Mouse (Mus musculus): ENCODE measurements around the gene Pcgf2.

- no peak for TF ChIP-seq CTCF (IDR thresholded peaks at IDR 0.05; ENCODE audit: borderline replicate concordance, extremely low read depth, insufficient read depth, insufficient read length)
- TF ChIP-seq POLR2A (IDR thresholded peaks at IDR 0.05; ENCODE audit: borderline replicate concordance, extremely low read depth, insufficient read depth, insufficient read length, poor library complexity, severe bottlenecking) = 0 out of 2 replicates have a peak, but pooled peaks have one; percentile 19
These were observed 14.5 kb downstream of the Pcgf2 start, which contains the start of gene Cisd3 for GRCm38 (mm10) chr11:97685613-97686321.
